In the genomic region with DNA sequence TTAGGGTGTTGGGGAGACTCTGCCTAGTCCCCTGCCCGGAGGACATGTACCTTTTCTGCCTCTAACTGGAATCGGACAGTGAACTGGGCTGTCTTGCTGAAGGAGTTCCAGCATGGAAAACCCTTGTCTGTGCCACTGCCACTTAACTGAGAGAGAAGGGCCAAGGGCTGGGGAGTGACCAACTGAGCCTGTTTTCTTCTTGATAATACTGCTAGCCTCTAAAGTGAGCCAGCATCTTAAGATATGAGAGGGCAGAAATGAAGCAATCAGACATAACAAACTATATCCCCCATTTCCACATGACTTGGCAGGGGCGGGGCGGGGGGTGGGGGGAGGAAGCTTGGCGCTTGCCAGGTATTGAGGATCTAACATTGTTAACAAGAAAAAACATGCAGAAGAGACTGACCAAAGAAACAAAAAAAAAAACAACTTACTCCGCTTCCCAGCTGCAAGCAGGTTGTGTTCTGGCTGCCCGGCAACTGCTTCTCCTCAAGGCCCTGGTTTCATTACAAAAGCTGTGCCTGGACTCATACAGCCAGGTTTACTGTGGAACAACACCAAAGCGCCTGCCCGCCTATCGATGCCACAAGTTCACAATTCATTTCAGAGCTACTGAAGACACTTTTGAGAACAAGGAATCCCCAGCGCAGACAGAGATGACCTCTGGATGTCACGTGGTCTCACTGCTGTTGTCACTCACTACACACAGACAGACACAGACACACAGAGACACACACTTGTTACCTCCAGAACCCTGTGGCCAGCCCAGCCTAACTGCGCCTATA, we compare ENCODE assay signal across 14 mouse cellular contexts.
DNase-seq lines count a peak whose midpoint lies in the region; ATAC-seq and TF ChIP-seq lines count a peak whose summit lies in the region.
"Had no signal": no experiment of that assay in that cellular context is flagged by ENCODE, and none has a peak within 500 bp of the region (broad histone marks: within the 10 kb centered on the region; RNA-seq: fewer than 3 reads in every experiment).

No protein-coding gene starts in this region.

- no peak for TF ChIP-seq POLR2A in testis, adult 2 months (IDR thresholded peaks at IDR 0.05; ENCODE audit: control insufficient read depth, low read depth, low read length)

- no peak overlapping the region for H3K9ac ChIP-seq in heart, embryonic 12.5 days
- H3K9ac ChIP-seq in liver, embryonic 11.5 days (ENCODE audit: low read depth, low read length): peak overlapping the region; percentile 18; the same call in 1 of the 2 replicates
- H3K9ac ChIP-seq: forebrain, embryonic 12.5 days; hindbrain, embryonic 13.5 days; midbrain, embryonic 12.5 days; neural tube, embryonic 15.5 days had no signal

- peaks cover 7% of the 10 kb centered on the region for H3K9me3 ChIP-seq in heart, embryonic 12.5 days (replicated peaks)
- H3K9me3 ChIP-seq in liver, embryonic 11.5 days (ENCODE audit: control insufficient read depth, low read length): no peaks in the 10 kb centered on the region

- H3K36me3 ChIP-seq in heart, embryonic 12.5 days: no peaks in the 10 kb centered on the region
- H3K36me3 ChIP-seq in testis, adult 2 months (ENCODE audit: control insufficient read depth, insufficient read depth, low read length): no peaks in the 10 kb centered on the region; the same call in 1 of the 2 replicates
- no peaks in the 10 kb centered on the region for H3K36me3 ChIP-seq in liver, embryonic 11.5 days (ENCODE audit: control insufficient read depth, insufficient read depth, low read length)
- H3K36me3 ChIP-seq: forebrain, embryonic 12.5 days; hindbrain, embryonic 13.5 days; midbrain, embryonic 12.5 days; neural tube, embryonic 15.5 days had no signal

- 72% methylated on average over 13 of the region's 13 CpGs for WGBS in heart, embryonic 12.5 days
- 75% methylated on average over 13 of the region's 13 CpGs for WGBS in liver, embryonic 11.5 days

- H3K4me2 ChIP-seq in heart, embryonic 12.5 days: no peak overlapping the region
- peak overlapping the region; percentile 46 for H3K4me2 ChIP-seq in liver, embryonic 11.5 days
- H3K4me2 ChIP-seq: forebrain, embryonic 12.5 days; hindbrain, embryonic 13.5 days; midbrain, embryonic 12.5 days; neural tube, embryonic 15.5 days had no signal

- H3K4me3 ChIP-seq in heart, embryonic 12.5 days: no peak overlapping the region
- no peak overlapping the region for H3K4me3 ChIP-seq in testis, adult 2 months (ENCODE audit: control insufficient read depth, low read depth, low read length)
- H3K4me3 ChIP-seq in liver, embryonic 11.5 days (ENCODE audit: low read depth, low read length): no peak overlapping the region
- H3K4me3 ChIP-seq: forebrain, embryonic 12.5 days; hindbrain, embryonic 13.5 days; midbrain, embryonic 12.5 days; neural tube, embryonic 15.5 days had no signal

- peak overlapping the region; percentile 43; the same call in 1 of the 2 replicates for H3K27ac ChIP-seq in heart, embryonic 12.5 days (ENCODE audit: poor library complexity, severe bottlenecking)
- H3K27ac ChIP-seq in testis, adult 2 months (ENCODE audit: control insufficient read depth, insufficient read depth, low read depth, low read length): peak overlapping the region; percentile 52
- peak overlapping the region; percentile 71 for H3K27ac ChIP-seq in liver, embryonic 11.5 days (ENCODE audit: low read depth, low read length)
- H3K27ac ChIP-seq: hindbrain, embryonic 13.5 days; midbrain, embryonic 12.5 days; neural tube, embryonic 15.5 days had no signal

- no peaks in the 10 kb centered on the region for H3K27me3 ChIP-seq in heart, embryonic 12.5 days (replicated peaks)
- H3K27me3 ChIP-seq in testis, adult 2 months (ENCODE audit: control insufficient read depth, insufficient read depth, low read length): no peaks in the 10 kb centered on the region
- H3K27me3 ChIP-seq in liver, embryonic 11.5 days (replicated peaks; ENCODE audit: control insufficient read depth, insufficient read depth, low read length): no peaks in the 10 kb centered on the region
- H3K27me3 ChIP-seq: forebrain, embryonic 12.5 days; hindbrain, embryonic 13.5 days; midbrain, embryonic 12.5 days; neural tube, embryonic 15.5 days had no signal

- peaks cover 65% of the 10 kb centered on the region for H3K4me1 ChIP-seq in heart, embryonic 12.5 days (replicated peaks)
- H3K4me1 ChIP-seq in testis, adult 2 months (ENCODE audit: control insufficient read depth, insufficient read depth, low read length): peaks cover 3% of the 10 kb centered on the region; the same call in 1 of the 2 replicates
- peaks cover 47% of the 10 kb centered on the region for H3K4me1 ChIP-seq in liver, embryonic 11.5 days (replicated peaks; ENCODE audit: control insufficient read depth, insufficient read depth, low read length)

- DNase-seq in heart, adult 8-10 months (ENCODE audit: low spot score): no peak
- no peak for DNase-seq in testis, postnatal 14 days (ENCODE audit: low spot score)
- DNase-seq in liver, embryonic 11.5 days (ENCODE audit: low spot score): no peak
- peak; percentile 53 for DNase-seq in testis, postnatal 10 days (ENCODE audit: low spot score)
- DNase-seq in cerebellum, adult 9-11 months: no peak
- no peak for DNase-seq in left cerebral cortex, adult 8-10 months (ENCODE audit: low spot score in 2 of 2)
- DNase-seq: kidney, postnatal 25 days; thymus, postnatal 25 days had no signal

- TF ChIP-seq CTCF in testis, adult 2 months (IDR thresholded peaks at IDR 0.05; ENCODE audit: control insufficient read depth, insufficient read depth, insufficient replicate concordance, low read depth, low read length): no peak

- no peak for ATAC-seq in heart, embryonic 12.5 days (ENCODE audit: insufficient number of reproducible peaks, low FRiP score)
- ATAC-seq in liver, embryonic 11.5 days (replicated peaks; ENCODE audit: low FRiP score): peak; percentile 75
